Mouse (Mus musculus) liver, adult 2 months (tissue): ENCODE measurements around the gene Epha8. TPM values are rescaled to one million over a fixed set of nuclear protein-coding genes. Genes with fewer than 3 reads are reported as not detected.

Experiments
- DNase-seq: peaks from one replicate; pipeline ENCODE4 v3.0.0-alpha.2; 2011; ENCODE audit warnings: low read depth, low spot score; ENCODE audit errors: extremely low read depth
- H3K27ac ChIP-seq: fragments of 200-500 bp; replicated peaks from 2 replicates; pipeline ENCODE4 v1.5.1; 2012; ENCODE audit warnings: low read depth, mild to moderate bottlenecking, control low read depth, inconsistent platforms, low read length; ENCODE audit not compliant: insufficient read depth
- H3K27me3 ChIP-seq: fragments of 200-500 bp; 2 replicates; pipeline ENCODE4 v1.6.1; 2012; ENCODE audit warnings: mild to moderate bottlenecking, moderate library complexity, low read length, inconsistent platforms; ENCODE audit not compliant: control insufficient read depth, insufficient read depth
- H3K36me3 ChIP-seq: fragments of 200-500 bp; 2 replicates; pipeline ENCODE4 v1.6.1; 2012; ENCODE audit warnings: low read length, inconsistent platforms; ENCODE audit not compliant: control insufficient read depth, insufficient read depth
- H3K4me1 ChIP-seq: fragments of 200-500 bp; 2 replicates; pipeline ENCODE4 v1.6.1; 2011; ENCODE audit warnings: low read length; ENCODE audit not compliant: control insufficient read depth, insufficient read depth
- H3K4me3 ChIP-seq: fragments of 200-500 bp; 2 replicates; pipeline ENCODE4 v1.5.1; 2011; ENCODE audit warnings: low read depth, mild to moderate bottlenecking, control low read depth, low read length, moderate library complexity; ENCODE audit not compliant: insufficient read depth
- H3K79me2 ChIP-seq: fragments of 200-500 bp; 2 replicates; pipeline ENCODE4 v1.6.1; 2012; ENCODE audit warnings: inconsistent platforms, mild to moderate bottlenecking, low read length, moderate library complexity; ENCODE audit not compliant: control insufficient read depth, insufficient read depth
- H3K9ac ChIP-seq: fragments of 200-500 bp; 2 replicates; pipeline ENCODE4 v1.6.1; 2012; ENCODE audit warnings: low read depth, mild to moderate bottlenecking, control low read depth, inconsistent platforms, low read length
- CTCF ChIP-seq: fragments of 200-500 bp; IDR thresholded peaks from 2 replicates; pipeline ENCODE4 v1.5.1; 2011; ENCODE audit warnings: low read depth, low read length, control low read depth
- POLR2A ChIP-seq: fragments of 200-500 bp; IDR thresholded peaks from 2 replicates; pipeline ENCODE4 v1.6.1; 2011; ENCODE audit warnings: low read length, control low read depth; ENCODE audit not compliant: insufficient read depth; ENCODE audit errors: extremely low read depth
- WGBS: fragments of 180-500 bp; shearing (Covaris S2); methylation state at CpG from one replicate; pipeline ENCODE4 v1.1.7; 2018; 5-methylcytosine and 5-hydroxymethylcytosine counted together
- polyA plus RNA-seq: library from polyadenylated mRNA; depleted of rRNA; stranded (reverse); fragments of >200 nt; gene quantifications from 2 replicates; pipeline ENCODE4 v1.2.3, GENCODE M21; 2012
- total RNA-seq: library from RNA; depleted of rRNA; stranded (reverse); fragments of >200 nt; gene quantifications from 2 replicates; pipeline ENCODE4 v1.2.3, GENCODE M21; 2014

Gene Epha8
- total and polyA plus RNA-seq, 2 experiments = not detected

DNA sequence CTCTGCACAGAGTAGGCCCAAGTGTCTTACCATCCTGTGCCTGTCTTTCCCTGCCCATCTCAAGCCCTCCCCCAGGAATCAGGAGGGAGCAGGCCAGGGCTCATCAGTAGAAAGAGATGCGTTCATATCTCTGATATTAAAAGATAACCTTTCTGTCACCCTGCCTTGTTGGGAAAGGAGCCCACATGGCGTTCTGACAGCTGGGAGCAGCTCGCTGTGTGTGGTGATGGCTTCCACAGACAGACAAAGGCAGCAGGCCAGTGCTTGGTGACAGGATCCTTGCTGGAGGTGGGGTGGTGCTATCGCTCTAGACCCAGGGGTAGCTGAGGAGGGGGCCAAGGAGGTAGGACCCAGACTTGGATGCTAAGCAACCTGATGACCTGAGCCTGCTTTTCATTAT is 5.8 kb upstream of the Epha8 start:
- no peak for DNase-seq
- Histone ChIP-seq H3K36me3 (no peaks in the 10 kb centered on the region), H3K79me2 (no peaks in the 10 kb centered on the region), H3K27me3 (no peaks in the 10 kb centered on the region; the same call in 1 of the 2 replicates), H3K4me1 (no peaks in the 10 kb centered on the region), H3K9ac (no peak overlapping the region), H3K27ac (no peak overlapping the region), H3K4me3 (no peak overlapping the region)
- WGBS = 72% methylated on average over 4 of the region's 4 CpGs
- TF ChIP-seq POLR2A = no peak
- no peak for TF ChIP-seq CTCF

DNA sequence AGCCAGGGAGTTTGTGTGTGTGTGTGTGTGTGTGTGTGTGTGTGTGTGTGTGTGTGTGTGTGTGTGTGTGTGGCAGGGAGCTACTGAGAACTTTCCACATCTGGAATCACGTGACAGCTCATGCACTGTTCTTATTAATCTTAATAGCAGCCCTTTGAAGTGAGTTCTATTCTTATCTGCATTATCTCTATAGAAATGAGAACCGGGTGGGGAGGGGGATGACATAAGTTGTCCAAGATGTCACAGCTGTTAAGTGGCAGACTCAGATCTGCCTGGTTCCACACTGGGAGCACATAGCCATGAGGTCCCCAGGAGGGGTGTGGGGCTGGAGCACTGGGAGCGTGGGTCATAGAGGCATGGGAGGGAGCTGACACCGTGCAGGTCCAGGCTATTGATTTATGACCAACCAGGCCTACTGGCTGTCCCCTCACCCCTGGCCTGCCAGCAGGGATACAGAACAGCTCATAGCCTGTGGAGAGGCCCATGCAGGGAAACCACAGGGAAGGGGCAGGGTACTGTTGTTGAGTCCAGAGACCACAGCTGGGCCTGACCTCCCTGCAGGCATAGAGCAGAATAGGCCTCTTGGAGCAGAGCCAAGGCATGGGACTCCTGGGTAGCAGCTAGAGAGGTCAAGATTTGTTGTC is 5.1 kb upstream of the Epha8 start:
- Histone ChIP-seq H3K36me3 (no peaks in the 10 kb centered on the region), H3K27me3 (peaks cover 6% of the 10 kb centered on the region), H3K27ac (no peak overlapping the region), H3K4me1 (no peaks in the 10 kb centered on the region), H3K79me2 (no peaks in the 10 kb centered on the region), H3K4me3 (no peak overlapping the region), H3K9ac (no peak overlapping the region)
- TF ChIP-seq POLR2A (no peak), CTCF (no peak)
- no peak for DNase-seq
- 45% methylated on average over 4 of the region's 4 CpGs for WGBS

DNA sequence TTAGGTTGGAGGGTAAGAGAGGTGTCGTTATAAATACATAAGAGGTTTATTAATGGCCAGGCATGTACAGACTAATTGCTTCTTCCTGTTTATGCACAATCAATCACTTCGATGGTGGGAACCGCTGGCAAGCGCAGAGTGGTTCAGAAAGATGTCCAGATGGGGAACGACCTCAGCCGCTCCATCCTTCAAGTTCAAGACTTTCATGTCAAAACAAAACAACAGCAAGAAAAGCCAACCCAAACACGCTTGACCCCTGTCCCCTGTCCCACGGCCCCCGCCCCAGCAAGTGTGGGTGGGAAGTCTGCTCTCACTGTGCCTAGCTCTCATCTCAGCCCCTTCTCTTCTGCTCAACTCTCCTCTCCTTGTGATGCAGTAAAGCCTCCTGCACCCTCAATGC is 4.0 kb upstream of the Epha8 start:
- Histone ChIP-seq H3K27me3 (peaks cover 10% of the 10 kb centered on the region), H3K4me3 (no peak overlapping the region), H3K36me3 (no peaks in the 10 kb centered on the region), H3K79me2 (no peaks in the 10 kb centered on the region), H3K9ac (no peak overlapping the region), H3K4me1 (no peaks in the 10 kb centered on the region), H3K27ac (no peak overlapping the region)
- TF ChIP-seq POLR2A = no peak
- no peak for TF ChIP-seq CTCF
- no peak for DNase-seq
- WGBS = 72% methylated on average over 9 of the region's 9 CpGs

DNA sequence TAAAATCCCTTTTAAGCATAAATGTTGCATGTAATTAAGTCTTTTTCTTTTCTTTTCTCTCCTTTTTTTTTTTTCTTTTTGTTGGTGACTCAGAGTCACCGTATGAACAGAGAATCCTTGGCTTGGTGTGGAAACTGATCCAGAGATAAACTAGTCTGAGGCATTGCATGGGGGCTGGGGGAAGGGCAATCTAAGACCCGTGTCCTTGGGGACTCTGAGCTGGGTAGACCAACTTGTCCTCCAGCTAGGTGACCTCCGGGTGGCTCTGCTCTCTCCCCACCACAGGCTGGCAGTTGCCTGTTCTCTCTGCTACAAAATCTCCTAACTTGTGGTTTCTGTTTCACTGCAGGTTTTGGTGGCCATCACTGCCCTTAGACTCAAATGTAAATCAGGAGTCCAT is 3.5 kb upstream of the Epha8 start:
- Histone ChIP-seq H3K36me3 (no peaks in the 10 kb centered on the region), H3K79me2 (no peaks in the 10 kb centered on the region), H3K27me3 (peaks cover 12% of the 10 kb centered on the region), H3K27ac (no peak overlapping the region), H3K9ac (no peak overlapping the region), H3K4me1 (no peaks in the 10 kb centered on the region), H3K4me3 (no peak overlapping the region)
- 17% methylated on average over 3 of the region's 3 CpGs for WGBS
- no peak for TF ChIP-seq POLR2A
- no peak for TF ChIP-seq CTCF
- no peak for DNase-seq

DNA sequence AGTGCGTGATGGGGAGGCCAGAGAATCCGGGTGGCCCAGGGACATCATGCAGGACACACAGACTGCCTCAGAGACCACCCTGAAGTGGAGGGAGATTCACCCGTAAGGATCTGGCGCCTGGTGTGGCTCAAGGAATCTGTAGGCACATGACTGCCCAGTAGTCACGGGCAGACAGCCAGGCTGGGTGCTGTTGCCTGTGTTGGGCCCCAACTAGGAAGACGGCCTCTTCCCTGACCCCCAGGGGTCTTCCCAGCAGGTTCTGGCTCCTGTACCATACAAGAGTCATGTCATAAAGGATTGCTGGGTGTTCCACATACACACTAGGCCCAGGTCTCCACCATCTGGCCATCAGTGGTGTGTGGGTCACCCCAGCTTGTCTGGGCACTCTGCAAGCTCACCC is 2.1 kb downstream of the Epha8 start:
- Histone ChIP-seq H3K79me2 (no peaks in the 10 kb centered on the region), H3K9ac (no peak overlapping the region), H3K36me3 (no peaks in the 10 kb centered on the region), H3K4me1 (no peaks in the 10 kb centered on the region), H3K4me3 (no peak overlapping the region), H3K27ac (no peak overlapping the region), H3K27me3 (peaks cover 12% of the 10 kb centered on the region)
- 83% methylated on average over 6 of the region's 6 CpGs for WGBS
- TF ChIP-seq POLR2A = no peak
- no peak for TF ChIP-seq CTCF
- DNase-seq = no peak

DNA sequence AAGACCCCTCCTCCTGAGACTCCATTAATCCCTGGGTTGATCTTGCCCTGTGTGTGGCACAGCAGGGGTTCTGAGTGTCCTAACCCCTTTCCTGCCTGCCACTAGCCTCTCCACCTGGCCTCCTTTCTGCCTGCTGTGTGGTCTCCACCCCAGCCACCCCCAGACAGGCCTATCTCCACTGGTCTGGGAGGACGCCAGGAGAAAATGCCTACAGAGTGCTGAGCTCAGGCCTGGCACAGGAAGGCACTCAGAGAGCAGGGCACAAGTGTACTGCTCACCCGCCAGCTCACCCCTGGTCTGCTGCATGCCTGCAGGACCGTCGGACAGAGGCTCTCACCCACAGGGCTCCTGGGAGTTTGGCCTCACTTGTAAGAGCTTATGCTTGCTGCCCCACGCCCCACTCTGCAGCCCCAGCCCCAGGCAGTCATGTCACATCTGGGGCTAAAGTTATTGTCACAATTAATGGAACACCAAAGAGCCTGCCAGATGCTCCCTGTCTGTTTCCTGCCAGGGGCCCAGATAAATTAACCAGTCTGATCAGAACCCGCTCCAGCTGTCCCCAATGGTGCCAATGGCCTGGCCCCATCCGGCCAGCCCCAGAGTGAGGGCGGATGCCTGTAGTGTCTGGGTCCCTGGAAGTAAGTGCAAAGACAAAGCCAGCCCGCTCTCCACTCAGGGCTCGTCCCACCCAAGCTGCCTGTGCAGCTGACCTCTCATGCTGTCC is 7.2 kb downstream of the Epha8 start:
- DNase-seq = no peak
- Histone ChIP-seq H3K79me2 (no peaks in the 10 kb centered on the region), H3K4me3 (no peak overlapping the region), H3K9ac (no peak overlapping the region), H3K4me1 (no peaks in the 10 kb centered on the region), H3K27ac (no peak overlapping the region), H3K27me3 (no peaks in the 10 kb centered on the region), H3K36me3 (no peaks in the 10 kb centered on the region)
- WGBS = 65% methylated on average over 10 of the region's 10 CpGs
- TF ChIP-seq CTCF (no peak), POLR2A (no peak)
